Mouse (Mus musculus): ENCODE measurements at regions not wholly inside any gene's neighbourhood (a gene's known extent, or its start where the extent isn't known, plus 50 kb on each side); places are given as distances from the start of the nearest gene placed in this dataset.

GRCm38 (mm10) chr3:115655020-115655419 lies 59.9 kb downstream of the S1pr1 start:
- peaks cover 7% of the 10 kb centered on the region for H3K4me1 ChIP-seq (ENCODE audit: control insufficient read depth, insufficient read depth, low read length)
- H3K4me3 ChIP-seq (ENCODE audit: insufficient read depth, low read length): no peak overlapping the region
- H3K27ac ChIP-seq (ENCODE audit: insufficient read depth, low read depth, low read length): no peak overlapping the region
- TF ChIP-seq CTCF (IDR thresholded peaks at IDR 0.05; ENCODE audit: low read depth, low read length): no peak
- TF ChIP-seq POLR2A (IDR thresholded peaks at IDR 0.05; ENCODE audit: borderline replicate concordance, low read depth, low read length): no peak

DNA sequence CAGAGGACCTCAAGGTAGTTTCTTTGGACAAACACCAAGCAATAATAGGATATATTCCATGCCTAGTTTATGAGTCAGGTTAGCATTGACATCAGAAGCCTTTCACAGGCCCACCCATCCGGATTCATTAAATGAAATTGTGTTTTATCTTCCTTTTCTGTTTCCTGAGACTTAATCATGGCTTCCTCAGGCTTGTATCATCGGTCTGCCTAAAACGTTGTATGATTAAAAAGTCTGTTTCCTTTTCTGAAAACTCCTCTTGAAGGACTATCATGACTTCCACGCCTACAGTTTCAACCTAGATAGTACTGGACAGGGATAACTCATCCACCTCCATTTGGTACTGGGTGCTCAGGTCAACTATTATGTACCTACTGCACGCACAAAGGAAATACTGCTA lies 62.6 kb downstream of the S1pr1 start:
- no peak overlapping the region for H3K4me3 ChIP-seq (ENCODE audit: insufficient read depth, low read length)
- peaks cover 12% of the 10 kb centered on the region for H3K4me1 ChIP-seq (ENCODE audit: control insufficient read depth, insufficient read depth, low read length)
- H3K27ac ChIP-seq (ENCODE audit: insufficient read depth, low read depth, low read length): no peak overlapping the region
- TF ChIP-seq POLR2A (IDR thresholded peaks at IDR 0.05; ENCODE audit: borderline replicate concordance, low read depth, low read length) (no peak), CTCF (IDR thresholded peaks at IDR 0.05; ENCODE audit: low read depth, low read length) (no peak)

- Histone ChIP-seq H3K4me3 (ENCODE audit: insufficient read depth, low read length) (no peak overlapping the region), H3K27ac (ENCODE audit: insufficient read depth, low read depth, low read length) (no peak overlapping the region), H3K4me1 (ENCODE audit: control insufficient read depth, insufficient read depth, low read length) (peaks cover 25% of the 10 kb centered on the region)
- TF ChIP-seq CTCF (IDR thresholded peaks at IDR 0.05; ENCODE audit: low read depth, low read length): no peak
These were observed 65.3 kb downstream of the S1pr1 start for GRCm38 (mm10) chr3:115649338-115650117.

DNA sequence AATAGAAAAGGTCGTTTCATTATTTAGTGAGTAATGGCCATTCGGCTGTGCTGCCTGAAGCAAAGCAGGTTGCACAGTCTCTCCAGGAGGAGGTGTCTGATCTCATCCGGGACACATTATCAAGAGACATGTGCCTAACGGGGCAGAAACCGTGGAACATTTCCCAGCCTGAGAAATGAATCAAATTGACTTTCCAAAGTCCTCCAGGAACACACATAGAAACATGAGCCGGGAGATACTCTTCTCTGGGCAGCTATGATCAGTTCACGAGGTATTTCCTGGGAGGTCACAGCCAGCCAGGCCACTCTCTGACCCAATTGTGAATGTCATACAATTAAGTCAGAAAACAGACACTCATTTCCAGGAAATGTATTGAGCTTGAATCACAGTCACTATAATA lies 67.9 kb downstream of the S1pr1 start:
- no peak overlapping the region for H3K4me3 ChIP-seq (ENCODE audit: insufficient read depth, low read length)
- H3K4me1 ChIP-seq (ENCODE audit: control insufficient read depth, insufficient read depth, low read length): peaks cover 40% of the 10 kb centered on the region
- TF ChIP-seq POLR2A (IDR thresholded peaks at IDR 0.05; ENCODE audit: borderline replicate concordance, low read depth, low read length) (no peak), CTCF (IDR thresholded peaks at IDR 0.05; ENCODE audit: low read depth, low read length) (no peak)
- H3K27ac ChIP-seq (ENCODE audit: insufficient read depth, low read depth, low read length): no peak overlapping the region

GRCm38 (mm10) chr3:115644307-115644706 lies 70.6 kb downstream of the S1pr1 start:
- Histone ChIP-seq H3K4me1 (ENCODE audit: control insufficient read depth, insufficient read depth, low read length) (peaks cover 28% of the 10 kb centered on the region), H3K4me3 (ENCODE audit: insufficient read depth, low read length) (0 out of 2 replicates have a peak overlapping the region, but pooled peaks have one; percentile 16), H3K27ac (ENCODE audit: insufficient read depth, low read depth, low read length) (peak overlapping the region; percentile 82)
- TF ChIP-seq POLR2A (IDR thresholded peaks at IDR 0.05; ENCODE audit: borderline replicate concordance, low read depth, low read length) (no peak), CTCF (IDR thresholded peaks at IDR 0.05; ENCODE audit: low read depth, low read length) (no peak)

- Histone ChIP-seq H3K4me1 (ENCODE audit: control insufficient read depth, insufficient read depth, low read length) (peaks cover 28% of the 10 kb centered on the region), H3K4me3 (ENCODE audit: insufficient read depth, low read length) (peak overlapping the region; percentile 33), H3K27ac (ENCODE audit: insufficient read depth, low read depth, low read length) (peak overlapping the region; percentile 82)
- TF ChIP-seq CTCF (IDR thresholded peaks at IDR 0.05; ENCODE audit: low read depth, low read length): peak; percentile 82
- TF ChIP-seq POLR2A (IDR thresholded peaks at IDR 0.05; ENCODE audit: borderline replicate concordance, low read depth, low read length): no peak
These were observed 72.0 kb downstream of the S1pr1 start for GRCm38 (mm10) chr3:115642846-115643260.

- TF ChIP-seq CTCF (IDR thresholded peaks at IDR 0.05; ENCODE audit: low read depth, low read length) (no peak), POLR2A (IDR thresholded peaks at IDR 0.05; ENCODE audit: borderline replicate concordance, low read depth, low read length) (no peak)
- H3K4me1 ChIP-seq (ENCODE audit: control insufficient read depth, insufficient read depth, low read length): peaks cover 28% of the 10 kb centered on the region
- peak overlapping the region; percentile 33; the same call in 1 of the 2 replicates for H3K4me3 ChIP-seq (ENCODE audit: insufficient read depth, low read length)
- H3K27ac ChIP-seq (ENCODE audit: insufficient read depth, low read depth, low read length): no peak overlapping the region
These were observed 72.6 kb downstream of the S1pr1 start for GRCm38 (mm10) chr3:115642001-115642845.

DNA sequence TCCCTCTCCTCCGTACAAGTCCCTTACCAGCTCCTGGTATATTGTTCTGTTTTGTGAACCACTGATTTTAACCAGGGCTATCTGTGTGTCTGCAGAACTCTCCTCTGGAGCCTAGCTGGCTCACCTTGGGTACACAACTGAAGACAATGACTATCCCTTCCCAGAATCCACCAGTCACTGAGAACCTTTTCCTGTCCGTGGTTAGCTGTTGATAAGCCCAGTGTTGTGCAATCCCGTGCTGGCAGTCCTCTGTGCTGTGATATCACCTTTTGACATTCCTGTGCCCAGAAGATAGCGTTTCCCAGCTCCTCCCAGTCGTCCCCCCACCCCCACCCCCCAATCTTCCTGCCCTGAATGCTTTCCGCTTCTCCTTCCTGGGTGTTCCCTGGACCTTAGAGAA lies 73.5 kb downstream of the S1pr1 start:
- no peak overlapping the region for H3K27ac ChIP-seq (ENCODE audit: insufficient read depth, low read depth, low read length)
- no peak for TF ChIP-seq CTCF (IDR thresholded peaks at IDR 0.05; ENCODE audit: low read depth, low read length)
- no peak for TF ChIP-seq POLR2A (IDR thresholded peaks at IDR 0.05; ENCODE audit: borderline replicate concordance, low read depth, low read length)
- H3K4me1 ChIP-seq (ENCODE audit: control insufficient read depth, insufficient read depth, low read length): peaks cover 28% of the 10 kb centered on the region
- no peak overlapping the region for H3K4me3 ChIP-seq (ENCODE audit: insufficient read depth, low read length)

DNA sequence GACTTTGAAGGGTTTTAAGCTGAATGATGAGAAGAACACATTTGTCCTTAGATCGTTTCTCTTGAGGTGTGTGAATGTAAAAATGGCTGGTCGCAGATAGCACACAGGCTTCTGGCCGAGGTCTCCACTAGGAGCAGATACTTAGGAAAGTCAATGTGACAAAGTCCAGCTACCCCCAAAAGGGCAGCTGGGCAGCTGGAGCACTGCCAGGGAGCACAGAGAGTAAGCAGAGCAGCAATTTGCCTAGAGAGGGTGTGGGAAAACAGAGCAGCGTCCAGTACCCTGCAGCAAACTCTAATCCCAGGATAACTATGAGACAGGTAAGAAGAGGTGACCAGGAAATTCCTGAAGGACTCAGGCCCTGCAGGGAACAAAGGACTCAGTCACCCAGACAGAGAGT lies 79.4 kb downstream of the S1pr1 start:
- TF ChIP-seq POLR2A (IDR thresholded peaks at IDR 0.05; ENCODE audit: borderline replicate concordance, low read depth, low read length) (no peak), CTCF (IDR thresholded peaks at IDR 0.05; ENCODE audit: low read depth, low read length) (no peak)
- Histone ChIP-seq H3K4me3 (ENCODE audit: insufficient read depth, low read length) (no peak overlapping the region), H3K4me1 (ENCODE audit: control insufficient read depth, insufficient read depth, low read length) (no peaks in the 10 kb centered on the region), H3K27ac (ENCODE audit: insufficient read depth, low read depth, low read length) (no peak overlapping the region)

GRCm38 (mm10) chr3:115635081-115635480 lies 79.8 kb downstream of the S1pr1 start:
- H3K4me1 ChIP-seq (ENCODE audit: control insufficient read depth, insufficient read depth, low read length): no peaks in the 10 kb centered on the region

More at GRCm38 (mm10) chr3:115635081-115635480, 79.8 kb downstream of the S1pr1 start:
- Histone ChIP-seq H3K4me3 (ENCODE audit: insufficient read depth, low read length) (no peak overlapping the region), H3K27ac (ENCODE audit: insufficient read depth, low read depth, low read length) (no peak overlapping the region)
- no peak for TF ChIP-seq CTCF (IDR thresholded peaks at IDR 0.05; ENCODE audit: low read depth, low read length)
- no peak for TF ChIP-seq POLR2A (IDR thresholded peaks at IDR 0.05; ENCODE audit: borderline replicate concordance, low read depth, low read length)
